Mouse (Mus musculus): ENCODE measurements around the gene Nanos3.

- TF ChIP-seq CTCF (IDR thresholded peaks at IDR 0.05) (no peak), EP300 (IDR thresholded peaks at IDR 0.05) (no peak)
Measured at GRCm38 (mm10) chr8:84137848-84138247, 47.2 kb downstream of the Nanos3 start.
